Mouse (Mus musculus): ENCODE data around the gene Cyp2d9. TPM values are rescaled to one million over a fixed set of nuclear protein-coding genes. Genes with fewer than 3 reads are reported as not detected.
"Not testable (repeated sequence)": the region's sequence is repeated elsewhere in the genome, so short reads cannot be mapped to it uniquely, and the experiment has no call there.

Gene Cyp2d9
- polyA plus RNA-seq, 1 experiment from 2014 or later: not detected

- not testable (repeated sequence) for ATAC-seq (ENCODE audit: insufficient number of reproducible peaks, insufficient read depth, low FRiP score, low TSS enrichment, low read depth); H3K4me1 ChIP-seq (replicated peaks); H3K4me2 ChIP-seq; H3K27ac ChIP-seq; H3K36me3 ChIP-seq; H3K4me3 ChIP-seq (replicated peaks); H3K27me3 ChIP-seq; H3K9me3 ChIP-seq; H3K9ac ChIP-seq (replicated peaks)
- 69% methylated on average over 2 of the region's 2 CpGs for WGBS
These were observed 16.8 kb downstream of the Cyp2d9 start for GRCm38 (mm10) chr15:82450045-82450444.

- not testable (repeated sequence) for H3K4me1 ChIP-seq (replicated peaks); H3K9ac ChIP-seq (replicated peaks); H3K27ac ChIP-seq; H3K4me2 ChIP-seq; H3K36me3 ChIP-seq; H3K9me3 ChIP-seq; ATAC-seq (ENCODE audit: insufficient number of reproducible peaks, insufficient read depth, low FRiP score, low TSS enrichment, low read depth); H3K4me3 ChIP-seq (replicated peaks); H3K27me3 ChIP-seq
- 96% methylated on average over 1 of the region's 1 CpGs for WGBS
These were observed 18.9 kb downstream of the Cyp2d9 start for GRCm38 (mm10) chr15:82452133-82452532.

- H3K4me1 ChIP-seq (replicated peaks); H3K27me3 ChIP-seq; H3K4me2 ChIP-seq; H3K4me3 ChIP-seq (replicated peaks); H3K9ac ChIP-seq (replicated peaks); H3K27ac ChIP-seq; ATAC-seq (ENCODE audit: insufficient number of reproducible peaks, insufficient read depth, low FRiP score, low TSS enrichment, low read depth); H3K9me3 ChIP-seq; H3K36me3 ChIP-seq: not testable (repeated sequence)
- WGBS: 80% methylated on average over 6 of the region's 6 CpGs
These were observed 20.3 kb downstream of the Cyp2d9 start for GRCm38 (mm10) chr15:82453501-82453900.

- WGBS: 89% methylated on average over 6 of the region's 6 CpGs
- H3K9me3 ChIP-seq; H3K27ac ChIP-seq; H3K27me3 ChIP-seq; ATAC-seq (ENCODE audit: insufficient number of reproducible peaks, insufficient read depth, low FRiP score, low TSS enrichment, low read depth); H3K36me3 ChIP-seq; H3K4me3 ChIP-seq (replicated peaks); H3K4me1 ChIP-seq (replicated peaks); H3K4me2 ChIP-seq; H3K9ac ChIP-seq (replicated peaks): not testable (repeated sequence)
These were observed 23.0 kb downstream of the Cyp2d9 start for GRCm38 (mm10) chr15:82456086-82456790.

- Histone ChIP-seq H3K4me2 (no peak overlapping the region), H3K4me1 (replicated peaks) (no peaks in the 10 kb centered on the region), H3K9me3 (no peaks in the 10 kb centered on the region), H3K27ac (no peak overlapping the region), H3K9ac (replicated peaks) (no peak overlapping the region), H3K4me3 (replicated peaks) (no peak overlapping the region), H3K27me3 (no peaks in the 10 kb centered on the region), H3K36me3 (no peaks in the 10 kb centered on the region)
- WGBS: 73% methylated on average over 5 of the region's 5 CpGs
- no peak for ATAC-seq (ENCODE audit: insufficient number of reproducible peaks, insufficient read depth, low FRiP score, low TSS enrichment, low read depth)
These were observed 24.1 kb downstream of the Cyp2d9 start for GRCm38 (mm10) chr15:82457064-82458021.

GRCm38 (mm10) chr15:82459266-82459665 is 26.0 kb downstream of the Cyp2d9 start:
- ATAC-seq (ENCODE audit: insufficient number of reproducible peaks, insufficient read depth, low FRiP score, low TSS enrichment, low read depth); H3K27me3 ChIP-seq; H3K4me3 ChIP-seq (replicated peaks); H3K36me3 ChIP-seq; H3K27ac ChIP-seq; H3K9me3 ChIP-seq; H3K4me1 ChIP-seq (replicated peaks); H3K9ac ChIP-seq (replicated peaks); H3K4me2 ChIP-seq: not testable (repeated sequence)
- WGBS: 82% methylated on average over 12 of the region's 12 CpGs

GRCm38 (mm10) chr15:82464701-82465100 is 31.5 kb downstream of the Cyp2d9 start:
- WGBS: 64% methylated on average over 2 of the region's 2 CpGs
- no peak overlapping the region for H3K4me3 ChIP-seq (replicated peaks)
- H3K9ac ChIP-seq (replicated peaks): no peak overlapping the region
- no peak overlapping the region for H3K4me2 ChIP-seq
- H3K9me3 ChIP-seq: no peaks in the 10 kb centered on the region
- no peak for ATAC-seq (ENCODE audit: insufficient number of reproducible peaks, insufficient read depth, low FRiP score, low TSS enrichment, low read depth)
- H3K36me3 ChIP-seq: no peaks in the 10 kb centered on the region
- no peak overlapping the region for H3K27ac ChIP-seq
- H3K4me1 ChIP-seq (replicated peaks): no peaks in the 10 kb centered on the region
- no peaks in the 10 kb centered on the region for H3K27me3 ChIP-seq

GRCm38 (mm10) chr15:82494273-82494672 is 61.0 kb downstream of the Cyp2d9 start:
- H3K9me3 ChIP-seq: not testable (repeated sequence)

More at GRCm38 (mm10) chr15:82494273-82494672, 61.0 kb downstream of the Cyp2d9 start:
- not testable (repeated sequence) for H3K36me3 ChIP-seq; H3K9ac ChIP-seq (replicated peaks); H3K4me1 ChIP-seq (replicated peaks); H3K4me3 ChIP-seq (replicated peaks); H3K27me3 ChIP-seq; ATAC-seq (ENCODE audit: insufficient number of reproducible peaks, insufficient read depth, low FRiP score, low TSS enrichment, low read depth); H3K4me2 ChIP-seq; H3K27ac ChIP-seq
- 67% methylated on average over 11 of the region's 13 CpGs for WGBS

Small RNA genes lying within 50 kb of the gene (microRNA-seq; reads per million reads assigned to microRNA genes)
- gene Gm25990 (not detected), gene Gm27331 (not detected), gene Gm27622 (not detected), gene Gm27825 (not detected), gene Mir7684 (not detected)

Other genes with a start within 250 kb of the Cyp2d9 start
- gene Shisa8, start 220.6 kb upstream of the Cyp2d9 start, polyA plus RNA-seq (2016; fragmentation: Nextera tagmentation; extraction: Ambion mirVana): 0.10 and 0.23 TPM in 2 replicates
- 0.10 TPM in 1 of 2 replicates, not detected in the other for gene Tnfrsf13c, start 209.1 kb upstream of the Cyp2d9 start, polyA plus RNA-seq (2016; fragmentation: Nextera tagmentation; extraction: Ambion mirVana)
- 75.5 and 75.7 TPM in 2 replicates for gene Cenpm, start 188.7 kb upstream of the Cyp2d9 start, polyA plus RNA-seq (2016; fragmentation: Nextera tagmentation; extraction: Ambion mirVana)
- not detected in 2 replicates for gene 1500009C09Rik, start 181.0 kb upstream of the Cyp2d9 start, polyA plus RNA-seq (2016; fragmentation: Nextera tagmentation; extraction: Ambion mirVana)
- gene Sept3, start 158.5 kb upstream of the Cyp2d9 start, polyA plus RNA-seq (2016; fragmentation: Nextera tagmentation; extraction: Ambion mirVana): 45.5 and 46.3 TPM in 2 replicates
- gene Wbp2nl, start 134.5 kb upstream of the Cyp2d9 start, polyA plus RNA-seq (2016; fragmentation: Nextera tagmentation; extraction: Ambion mirVana): not detected in 2 replicates
- gene Naga, start 94.5 kb upstream of the Cyp2d9 start, polyA plus RNA-seq (2016; fragmentation: Nextera tagmentation; extraction: Ambion mirVana): 33.6 and 34.1 TPM in 2 replicates
- 11.0 and 11.3 TPM in 2 replicates for gene Pheta2, start 94.5 kb upstream of the Cyp2d9 start, polyA plus RNA-seq (2016; fragmentation: Nextera tagmentation; extraction: Ambion mirVana)
- 204 and 226 TPM in 2 replicates for gene Smdt1, start 94.5 kb upstream of the Cyp2d9 start, polyA plus RNA-seq (2016; fragmentation: Nextera tagmentation; extraction: Ambion mirVana)
- 302 and 311 TPM in 2 replicates for gene Ndufa6, start 79.1 kb upstream of the Cyp2d9 start, polyA plus RNA-seq (2016; fragmentation: Nextera tagmentation; extraction: Ambion mirVana)
- 3.3 and 5.2 TPM in 2 replicates for gene Cyp2d22, start 53.2 kb upstream of the Cyp2d9 start, polyA plus RNA-seq (2016; fragmentation: Nextera tagmentation; extraction: Ambion mirVana)
- gene Cyp2d11, start 39.4 kb upstream of the Cyp2d9 start, polyA plus RNA-seq (2016; fragmentation: Nextera tagmentation; extraction: Ambion mirVana): not detected in 2 replicates
- not detected in 2 replicates for gene Cyp2d10, start 26.2 kb upstream of the Cyp2d9 start, polyA plus RNA-seq (2016; fragmentation: Nextera tagmentation; extraction: Ambion mirVana)
- gene Cyp2d12, start 121.6 kb downstream of the Cyp2d9 start, polyA plus RNA-seq (2016; fragmentation: Nextera tagmentation; extraction: Ambion mirVana): not detected in 2 replicates
- gene Cyp2d34, start 187.5 kb downstream of the Cyp2d9 start, polyA plus RNA-seq (2016; fragmentation: Nextera tagmentation; extraction: Ambion mirVana): not detected in 2 replicates